Mouse (Mus musculus): ENCODE results near the gene Crot.
"Not testable (repeated sequence)": the region's sequence is repeated elsewhere in the genome, so short reads cannot be mapped to it uniquely, and the experiment has no call there.

Crot gene

GRCm38 (mm10) chr5:8995966-8996685 is 998 bp downstream of the Crot start:
- CTCF ChIA-PET: interaction anchor here (0.7 kb wide), 1 partner anchor 344 kb away, joined by 3 read pairs; no protein-coding TSS in a partner anchor

- CTCF ChIA-PET: no interaction called here
Observed at GRCm38 (mm10) chr5:8991626-8992025, 5.5 kb downstream of the Crot start.

GRCm38 (mm10) chr5:8990526-8990925 is 6.6 kb downstream of the Crot start:
- CTCF ChIA-PET: no interaction called here

- CTCF ChIA-PET: no interaction called here
Observed at GRCm38 (mm10) chr5:8987925-8988324, 9.2 kb downstream of the Crot start.

GRCm38 (mm10) chr5:8985470-8985869 is 11.7 kb downstream of the Crot start:
- CTCF ChIA-PET: no interaction called here

GRCm38 (mm10) chr5:8974721-8975120 is 22.4 kb downstream of the Crot start:
- CTCF ChIA-PET: no interaction called here

GRCm38 (mm10) chr5:8972355-8972754 is 24.8 kb downstream of the Crot start:
- CTCF ChIA-PET: interaction anchor here (0.6 kb wide), 1 partner anchor 22 kb away, joined by 8 read pairs; no protein-coding TSS in a partner anchor

GRCm38 (mm10) chr5:8970694-8971093 is 26.4 kb downstream of the Crot start:
- CTCF ChIA-PET: no interaction called here

- CTCF ChIA-PET: no interaction called here
Observed at GRCm38 (mm10) chr5:8964487-8964886, 32.6 kb downstream of the Crot start.

GRCm38 (mm10) chr5:8960534-8960933 is 36.6 kb downstream of the Crot start:
- CTCF ChIA-PET: no interaction called here

GRCm38 (mm10) chr5:8955544-8955943 is 41.6 kb downstream of the Crot start:
- CTCF ChIA-PET: no interaction called here

GRCm38 (mm10) chr5:8953660-8954059 is 43.5 kb downstream of the Crot start:
- CTCF ChIA-PET: interaction anchor here (0.5 to 0.7 kb wide), 2 partner anchors 90 to 255 kb away, joined by 3 to 9 read pairs; no protein-coding TSS in a partner anchor

GRCm38 (mm10) chr5:8947423-8948110 is 49.6 kb downstream of the Crot start:
- CTCF ChIA-PET: no interaction called here

- CTCF ChIA-PET: no interaction called here
Observed at GRCm38 (mm10) chr5:8943836-8944235, 53.3 kb downstream of the Crot start.

GRCm38 (mm10) chr5:8941266-8941665 is 55.9 kb downstream of the Crot start:
- CTCF ChIA-PET: not testable (repeated sequence)

GRCm38 (mm10) chr5:8937965-8938364 is 59.2 kb downstream of the Crot start:
- CTCF ChIA-PET: no interaction called here

GRCm38 (mm10) chr5:8928440-8928839 is 68.7 kb downstream of the Crot start:
- CTCF ChIA-PET: no interaction called here

- CTCF ChIA-PET: no interaction called here
Observed at GRCm38 (mm10) chr5:8917069-8917468, 80.1 kb downstream of the Crot start.

GRCm38 (mm10) chr5:8916400-8916799 is 80.7 kb downstream of the Crot start:
- CTCF ChIA-PET: no interaction called here
